Mouse (Mus musculus) neural tube, embryonic 14.5 days (tissue): ENCODE data around the gene Gpr173. TPM values are rescaled to one million over a fixed set of nuclear protein-coding genes. Genes with fewer than 3 reads are reported as not detected.
"Not testable (repeated sequence)": the region's sequence is repeated elsewhere in the genome, so short reads cannot be mapped to it uniquely, and the experiment has no call there.

Source experiments
- ATAC-seq: fragments of 200-750 bp; cut with Nextera tagmentation; 2 replicates; pipeline ENCODE4 v1.8.0; 2017; ENCODE audit warnings: low read depth, mild to moderate bottlenecking, moderate TSS enrichment, moderate library complexity
- H3K27ac ChIP-seq: fragments of 300-500 bp; sonication (generic); 2 replicates; pipeline ENCODE4 v1.5.1; 2014; ENCODE audit warnings: low read depth, mild to moderate bottlenecking, control low read depth, low read length, moderate library complexity, mixed read lengths
- H3K27me3 ChIP-seq: fragments of 300-500 bp; sonication (generic); 2 replicates; pipeline ENCODE4 v1.6.1; 2014; ENCODE audit warnings: low read length; ENCODE audit not compliant: control insufficient read depth, insufficient read depth
- H3K36me3 ChIP-seq: fragments of 300-500 bp; sonication (generic); 2 replicates; pipeline ENCODE4 v1.6.1; 2014; ENCODE audit warnings: low read length, mixed read lengths; ENCODE audit not compliant: control insufficient read depth, insufficient read depth
- H3K4me1 ChIP-seq: fragments of 300-500 bp; sonication (generic); 2 replicates; pipeline ENCODE4 v1.6.1; 2014; ENCODE audit warnings: low read length; ENCODE audit not compliant: control insufficient read depth, insufficient read depth
- H3K4me2 ChIP-seq: fragments of 300-500 bp; sonication (generic); 2 replicates; pipeline ENCODE4 v1.6.1; 2014; ENCODE audit warnings: mild to moderate bottlenecking, low read depth, low read length, control low read depth
- H3K4me3 ChIP-seq: fragments of 300-500 bp; sonication (generic); 2 replicates; pipeline ENCODE4 v1.5.1; 2014; ENCODE audit warnings: low read depth, low read length, control low read depth, mixed read lengths
- H3K9ac ChIP-seq: fragments of 300-500 bp; sonication (generic); replicated peaks from 2 replicates; pipeline ENCODE4 v1.6.1; 2014; ENCODE audit warnings: low read depth, mild to moderate bottlenecking, control low read depth, low read length, mixed read lengths
- H3K9me3 ChIP-seq: fragments of 300-500 bp; sonication (generic); 2 replicates; pipeline ENCODE4 v1.6.1; 2016; ENCODE audit warnings: low read length; ENCODE audit not compliant: control insufficient read depth
- WGBS: fragments of 180-500 bp; shearing (Covaris S2); extraction: QIAGEN DNeasy Blood & Tissue Kit; methylation state at CpG from one replicate; pipeline ENCODE4 v1.1.7; 2014; 5-methylcytosine and 5-hydroxymethylcytosine counted together
- polyA plus RNA-seq: library from polyadenylated mRNA; unstranded; fragments of >200 nt; fragmentation: Nextera tagmentation; extraction: Ambion mirVana; gene quantifications from 2 replicates; pipeline ENCODE4 v1.2.1, GENCODE M21; 2014

Gpr173 gene
- polyA plus RNA-seq, 1 experiment from 2014 or later = 6.3 TPM

- peak within 1 kb of the TSS; percentile 86 for H3K27ac ChIP-seq
- peak; percentile 97 for ATAC-seq
- no peaks in the 10 kb centered on the region for H3K36me3 ChIP-seq
- peak within 1 kb of the TSS; percentile 70 for H3K9ac ChIP-seq
- H3K4me2 ChIP-seq = peak within 1 kb of the TSS; percentile 68
- H3K4me1 ChIP-seq = peaks cover 6% of the 10 kb centered on the region; the same call in 1 of the 2 replicates
- no peaks in the 10 kb centered on the region for H3K9me3 ChIP-seq
- 9% methylated on average over 23 of the region's 27 CpGs for WGBS
- peak within 1 kb of the TSS; percentile 51 for H3K4me3 ChIP-seq
- H3K27me3 ChIP-seq = peaks cover 7% of the 10 kb centered on the region; the same call in 1 of the 2 replicates
Observed at GRCm38 (mm10) chrX:152342358-152342901, 26.1 kb downstream of the Gpr173 start, which contains the start of gene Tspyl2. Gene Tspyl2 (minus strand): TSS chrX:152342425.

- Histone ChIP-seq H3K4me1 (peaks cover 8% of the 10 kb centered on the region; the same call in 1 of the 2 replicates), H3K27me3 (peaks cover 7% of the 10 kb centered on the region; the same call in 1 of the 2 replicates), H3K36me3 (no peaks in the 10 kb centered on the region), H3K4me3 (peak overlapping the region; percentile 51), H3K27ac (peak overlapping the region; percentile 86), H3K9me3 (no peaks in the 10 kb centered on the region), H3K9ac (peak overlapping the region; percentile 70), H3K4me2 (peak overlapping the region; percentile 68)
- ATAC-seq = no peak
- 31% methylated on average over 11 of the region's 11 CpGs for whole genome bisulfite sequencing
Observed at GRCm38 (mm10) chrX:152341496-152341895, 27.0 kb downstream of the Gpr173 start.

DNA sequence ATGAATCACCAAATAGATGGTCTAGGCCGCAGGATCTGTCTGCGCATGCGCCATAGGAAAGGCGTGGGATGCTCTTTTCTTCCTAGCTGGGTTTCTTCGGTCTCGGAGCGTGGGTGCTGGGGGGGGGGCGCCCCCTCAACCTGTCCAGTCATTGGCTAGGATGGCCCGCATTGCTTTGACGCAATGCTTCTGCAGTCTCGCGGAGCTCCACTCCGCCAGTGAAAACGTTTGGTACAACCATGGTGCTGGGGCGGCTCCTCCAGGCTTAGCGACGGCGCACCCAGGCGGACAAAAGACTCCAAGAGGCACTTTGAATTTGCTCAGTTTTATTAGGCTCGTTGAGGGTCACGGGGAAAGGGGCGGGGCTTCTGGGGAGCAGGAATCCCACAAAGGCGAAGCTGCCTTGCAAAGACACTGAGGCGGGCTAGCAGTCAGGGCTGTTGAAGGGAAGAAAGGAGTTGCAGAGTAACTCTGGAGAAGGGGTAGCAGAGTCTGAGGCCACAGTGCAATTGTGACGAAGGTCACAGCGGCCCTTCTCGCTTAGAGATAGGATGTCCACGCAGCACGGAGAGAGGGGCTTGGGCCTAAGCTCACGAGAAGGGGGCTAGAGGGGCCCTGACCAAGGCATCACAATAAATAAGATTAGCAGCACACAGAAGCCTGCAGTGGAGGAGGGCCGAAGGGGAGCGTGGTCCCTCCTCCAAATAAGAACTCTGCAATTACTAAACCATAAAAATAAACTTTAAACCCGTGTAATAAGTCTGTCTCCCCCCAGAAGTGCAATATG lies 31.8 kb downstream of the Gpr173 start:
- peak overlapping the region; percentile 63 for H3K9ac ChIP-seq
- H3K4me1 ChIP-seq = peaks cover 8% of the 10 kb centered on the region; the same call in 1 of the 2 replicates
- H3K27me3 ChIP-seq = peaks cover 4% of the 10 kb centered on the region; the same call in 1 of the 2 replicates
- peak overlapping the region; percentile 45; the same call in 1 of the 2 replicates for H3K4me2 ChIP-seq
- peak overlapping the region; percentile 94 for H3K27ac ChIP-seq
- H3K4me3 ChIP-seq = peak overlapping the region; percentile 16
- WGBS = 16% methylated on average over 33 of the region's 33 CpGs
- ATAC-seq = peak; percentile 98
- no peaks in the 10 kb centered on the region for H3K36me3 ChIP-seq
- H3K9me3 ChIP-seq = no peaks in the 10 kb centered on the region

GRCm38 (mm10) chrX:152336123-152336522 lies 32.4 kb downstream of the Gpr173 start:
- peak overlapping the region; percentile 48 for H3K27ac ChIP-seq
- H3K36me3 ChIP-seq, H3K27me3 ChIP-seq, H3K9me3 ChIP-seq, H3K4me3 ChIP-seq, H3K9ac ChIP-seq, H3K4me2 ChIP-seq, H3K4me1 ChIP-seq: not testable (repeated sequence)
- 36% methylated on average over 4 of the region's 4 CpGs for WGBS
- peak; percentile 38 for ATAC-seq

- not testable (repeated sequence) for H3K4me2 ChIP-seq, H3K4me1 ChIP-seq, H3K27ac ChIP-seq, H3K4me3 ChIP-seq, H3K9ac ChIP-seq, H3K27me3 ChIP-seq, ATAC-seq, H3K9me3 ChIP-seq, H3K36me3 ChIP-seq
Observed at GRCm38 (mm10) chrX:152329400-152329799, 39.1 kb downstream of the Gpr173 start.

GRCm38 (mm10) chrX:152327689-152328052 lies 40.8 kb downstream of the Gpr173 start:
- no peak overlapping the region for H3K27ac ChIP-seq
- WGBS = 32% methylated on average over 8 of the region's 8 CpGs
- H3K4me1 ChIP-seq = no peaks in the 10 kb centered on the region
- peak overlapping the region; percentile 47; the same call in 1 of the 2 replicates for H3K4me3 ChIP-seq
- H3K27me3 ChIP-seq = no peaks in the 10 kb centered on the region
- peak overlapping the region; percentile 50 for H3K4me2 ChIP-seq
- no peaks in the 10 kb centered on the region for H3K36me3 ChIP-seq
- no peak overlapping the region for H3K9ac ChIP-seq
- no peaks in the 10 kb centered on the region for H3K9me3 ChIP-seq
- no peak for ATAC-seq

- no peaks in the 10 kb centered on the region for H3K27me3 ChIP-seq
- WGBS = 11% methylated on average over 29 of the region's 29 CpGs
- peak within 1 kb of the TSS; percentile 47 for H3K4me3 ChIP-seq
- peak within 1 kb of the TSS; percentile 60 for H3K9ac ChIP-seq
- no peaks in the 10 kb centered on the region for H3K4me1 ChIP-seq
- H3K36me3 ChIP-seq = no peaks in the 10 kb centered on the region
- H3K9me3 ChIP-seq = no peaks in the 10 kb centered on the region
- H3K27ac ChIP-seq = peak within 1 kb of the TSS; percentile 71
- peak; percentile 100 for ATAC-seq
- peak within 1 kb of the TSS; percentile 50 for H3K4me2 ChIP-seq
Observed at GRCm38 (mm10) chrX:152326996-152327688, 41.4 kb downstream of the Gpr173 start, which contains the start of gene Kantr. Gene Kantr (minus strand): TSS chrX:152327495.

- Histone ChIP-seq H3K4me2 (no peak overlapping the region), H3K4me3 (no peak overlapping the region), H3K36me3 (no peaks in the 10 kb centered on the region), H3K27me3 (0 out of 2 replicates have a peak, but pooled peaks cover 2% of the 10 kb centered on the region), H3K27ac (no peak overlapping the region), H3K9ac (no peak overlapping the region), H3K9me3 (no peaks in the 10 kb centered on the region), H3K4me1 (no peaks in the 10 kb centered on the region)
- no peak for ATAC-seq
- WGBS = 96% methylated on average over 1 of the region's 1 CpGs
Observed at GRCm38 (mm10) chrX:152323584-152323983, 44.9 kb downstream of the Gpr173 start.
